Mouse (Mus musculus): ENCODE measurements around the gene Praf2.
"Not testable (repeated sequence)": the region's sequence is repeated elsewhere in the genome, so short reads cannot be mapped to it uniquely, and the experiment has no call there.

Praf2 gene

DNA sequence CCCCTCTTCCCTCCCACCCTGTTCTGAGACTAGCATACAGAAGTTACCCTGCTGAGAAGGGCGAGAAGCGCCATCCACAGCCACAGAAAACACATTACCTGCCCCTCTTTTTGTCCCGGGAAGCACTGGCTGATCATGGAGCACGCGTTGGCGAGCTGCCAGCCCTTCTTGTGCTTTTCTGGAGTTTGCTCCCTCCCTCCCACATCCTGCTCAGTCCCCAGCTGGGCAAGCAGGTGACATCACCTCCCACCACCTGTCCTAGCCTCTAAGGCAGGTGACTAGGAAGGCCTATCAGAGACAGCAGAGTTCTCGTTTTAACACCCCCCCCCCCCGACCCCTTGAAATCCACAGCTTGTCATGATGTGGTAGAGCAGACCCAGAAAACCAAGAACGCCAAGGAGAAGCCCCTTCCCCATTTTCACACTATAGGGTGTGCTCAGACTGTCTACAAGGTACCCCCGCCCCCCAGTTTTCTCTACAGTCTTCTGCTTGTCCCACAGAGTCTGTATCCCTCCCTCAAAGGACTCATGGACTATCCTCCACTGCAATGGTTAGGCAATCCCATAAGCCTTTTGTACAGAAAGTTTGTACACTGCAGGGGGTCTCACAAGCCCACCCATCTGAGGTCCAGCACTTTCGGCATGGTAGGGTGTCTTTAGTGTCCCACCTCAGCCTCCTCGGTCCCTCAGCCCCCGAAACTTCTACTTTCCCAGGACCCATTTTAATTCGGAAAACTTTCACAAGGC is 11.3 kb downstream of the Praf2 start:
- DNase-seq (ENCODE audit: low spot score): no peak

DNA sequence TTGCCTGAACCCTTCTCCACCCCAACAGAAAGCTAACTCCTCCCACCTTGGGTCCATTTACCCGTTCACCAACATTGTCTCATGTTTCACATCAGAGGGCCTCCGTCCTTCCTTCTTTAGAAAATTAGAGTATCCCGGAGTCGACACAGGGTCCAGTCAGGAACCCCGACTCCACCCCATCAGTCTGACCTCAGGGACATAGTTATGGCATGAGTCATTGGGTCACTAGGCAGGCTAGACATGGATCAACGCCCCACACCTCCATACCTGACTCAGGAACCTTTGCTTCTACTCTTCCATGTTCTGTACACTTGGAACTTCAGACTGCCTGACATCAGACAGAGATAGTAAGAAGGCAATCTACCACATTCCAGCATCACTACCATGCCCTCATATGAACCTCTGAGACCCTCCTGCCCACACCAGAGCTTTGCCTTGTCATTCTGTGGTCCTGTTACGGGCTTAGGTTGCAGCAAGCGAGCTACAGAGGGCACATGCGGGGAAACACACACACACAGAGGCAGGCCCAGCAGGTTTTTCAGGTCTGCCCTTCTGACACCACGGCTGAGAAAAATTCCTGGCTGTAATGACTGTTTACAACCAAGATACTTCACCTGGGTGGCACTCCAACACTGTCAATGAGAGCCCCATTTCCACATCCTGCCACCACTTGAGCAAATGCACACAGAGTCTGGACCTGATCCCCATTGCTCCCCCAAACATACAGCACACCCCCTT is 12.0 kb downstream of the Praf2 start:
- DNase-seq (ENCODE audit: low spot score): no peak

DNA sequence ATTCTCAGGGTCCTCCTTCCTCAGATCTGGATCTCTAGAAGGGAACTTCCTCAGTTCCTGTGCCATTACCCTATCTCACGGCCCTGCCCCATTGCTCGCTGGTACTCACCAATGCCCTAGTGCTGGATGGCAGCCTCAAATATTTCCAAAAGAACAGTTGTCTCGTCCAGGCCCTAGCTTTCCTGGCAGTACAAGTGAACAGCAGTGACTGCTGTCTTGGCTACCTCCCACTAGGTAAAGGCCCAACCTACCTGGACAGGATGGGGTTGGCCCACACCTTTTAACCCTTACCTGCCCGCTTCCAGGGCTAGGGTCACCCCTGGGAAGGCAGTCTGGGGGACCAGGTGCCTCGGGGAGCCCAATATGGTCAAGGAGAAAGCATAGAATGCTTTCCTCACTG is 12.9 kb downstream of the Praf2 start:
- DNase-seq (ENCODE audit: low spot score): no peak

GRCm38 (mm10) chrX:7743470-7743869 is 15.2 kb downstream of the Praf2 start:
- DNase-seq (ENCODE audit: low spot score): no peak

DNA sequence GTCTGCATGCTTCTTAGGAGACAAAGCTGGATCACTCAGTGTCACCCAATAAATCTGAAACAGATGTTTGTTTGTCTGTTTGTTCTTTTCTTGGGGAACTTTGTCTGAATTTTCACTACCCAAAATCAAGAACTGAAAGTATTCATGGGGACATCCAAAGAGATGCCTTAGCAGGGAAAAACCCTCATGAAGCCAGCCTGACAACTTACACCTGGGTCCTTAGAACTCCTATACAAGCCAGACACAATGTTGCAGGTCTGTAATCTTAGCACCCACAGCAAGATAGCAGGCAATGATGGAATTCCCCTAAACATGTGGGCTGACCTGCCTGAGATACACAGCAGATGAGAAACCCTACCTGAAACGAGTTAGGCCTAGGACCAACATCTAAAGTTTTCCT is 16.7 kb downstream of the Praf2 start:
- DNase-seq (ENCODE audit: low spot score): no peak

DNA sequence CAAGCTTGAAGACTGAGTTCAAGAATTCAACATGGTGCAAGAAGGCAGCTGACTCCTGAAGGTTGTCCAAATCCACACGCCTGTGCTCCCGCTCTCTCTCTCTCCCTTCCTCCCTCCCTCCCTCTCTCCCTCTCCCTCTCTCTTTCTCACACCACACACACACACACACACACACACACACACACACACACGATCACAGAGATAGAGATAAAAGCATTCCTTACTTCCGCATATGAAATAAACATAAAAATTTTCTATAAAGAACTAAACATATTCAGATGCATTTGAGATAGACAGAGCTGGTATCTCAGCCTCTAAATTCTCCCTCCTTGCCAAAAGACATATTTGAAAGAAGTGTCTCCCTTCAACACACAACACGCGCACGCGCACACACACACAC is 17.2 kb downstream of the Praf2 start:
- no peak for DNase-seq (ENCODE audit: low spot score)

- peak; percentile 37 for DNase-seq (ENCODE audit: low spot score)
Observed at GRCm38 (mm10) chrX:7750432-7751116, 22.3 kb downstream of the Praf2 start, which contains the start of gene Ccdc120. Gene Ccdc120, minus strand, starts transcription at chrX:7750905.

DNA sequence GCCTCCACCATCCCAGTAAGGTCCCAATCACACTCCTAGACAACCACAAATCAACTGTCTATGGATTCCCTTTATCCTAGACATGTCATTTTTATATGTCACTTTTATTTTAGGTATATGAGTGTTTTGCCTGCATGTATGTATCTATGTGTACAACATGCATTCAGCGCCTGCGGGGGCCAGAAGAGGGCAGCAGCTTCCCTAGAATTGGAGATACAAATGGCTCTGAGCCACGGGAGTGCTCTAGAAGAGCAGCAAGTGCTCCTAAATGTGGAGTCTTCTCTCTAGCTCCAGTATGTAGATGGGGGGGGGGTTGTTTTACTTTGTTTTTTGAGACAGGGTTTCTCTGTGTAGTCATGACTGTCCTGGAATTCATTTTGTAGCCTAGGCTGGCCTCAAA is 25.4 kb downstream of the Praf2 start:
- not testable (repeated sequence) for DNase-seq (ENCODE audit: low spot score)

GRCm38 (mm10) chrX:7762137-7762920 is 34.1 kb downstream of the Praf2 start, which contains the start of gene Tfe3:
Gene Tfe3, plus strand, starts transcription at chrX:7762560.
- DNase-seq (ENCODE audit: low spot score): peak; percentile 95

DNA sequence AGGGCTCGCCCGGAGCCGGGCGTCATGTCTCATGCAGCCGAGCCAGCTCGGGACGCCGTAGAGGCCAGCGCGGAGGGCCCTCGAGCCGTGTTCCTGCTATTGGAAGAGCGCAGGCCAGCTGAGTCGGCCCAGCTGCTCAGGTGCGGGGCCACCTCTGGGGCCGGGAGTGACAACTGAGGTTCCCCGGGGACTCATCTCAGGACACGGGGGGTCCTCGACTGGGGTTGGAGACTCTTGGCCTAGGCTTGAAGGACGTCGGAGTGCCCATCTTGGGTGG is 34.6 kb downstream of the Praf2 start:
- DNase-seq (ENCODE audit: low spot score): no peak

- DNase-seq (ENCODE audit: low spot score): no peak
Observed at GRCm38 (mm10) chrX:7763631-7764393, 35.6 kb downstream of the Praf2 start.

GRCm38 (mm10) chrX:7764657-7765280 is 36.5 kb downstream of the Praf2 start:
- no peak for DNase-seq (ENCODE audit: low spot score)

DNA sequence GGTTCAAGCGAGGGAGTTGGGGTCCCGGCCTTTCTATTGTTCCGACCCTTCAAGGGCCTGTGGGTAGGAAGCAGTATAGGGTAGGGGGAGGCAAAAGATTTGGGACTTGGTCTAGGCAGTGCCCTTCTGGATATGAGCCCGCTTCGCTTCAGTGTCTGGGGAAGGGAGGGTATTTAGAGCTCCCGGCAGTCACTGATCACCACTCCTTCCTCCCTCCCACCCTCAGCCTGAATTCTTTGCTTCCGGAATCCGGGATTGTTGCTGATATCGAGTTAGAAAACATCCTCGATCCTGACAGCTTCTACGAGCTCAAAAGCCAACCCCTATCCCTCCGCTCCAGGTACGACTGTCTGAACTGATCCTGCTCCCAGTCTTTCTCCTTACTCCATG is 37.0 kb downstream of the Praf2 start:
- DNase-seq (ENCODE audit: low spot score): no peak

GRCm38 (mm10) chrX:7765764-7766163 is 37.5 kb downstream of the Praf2 start:
- DNase-seq (ENCODE audit: low spot score): peak; percentile 77

DNA sequence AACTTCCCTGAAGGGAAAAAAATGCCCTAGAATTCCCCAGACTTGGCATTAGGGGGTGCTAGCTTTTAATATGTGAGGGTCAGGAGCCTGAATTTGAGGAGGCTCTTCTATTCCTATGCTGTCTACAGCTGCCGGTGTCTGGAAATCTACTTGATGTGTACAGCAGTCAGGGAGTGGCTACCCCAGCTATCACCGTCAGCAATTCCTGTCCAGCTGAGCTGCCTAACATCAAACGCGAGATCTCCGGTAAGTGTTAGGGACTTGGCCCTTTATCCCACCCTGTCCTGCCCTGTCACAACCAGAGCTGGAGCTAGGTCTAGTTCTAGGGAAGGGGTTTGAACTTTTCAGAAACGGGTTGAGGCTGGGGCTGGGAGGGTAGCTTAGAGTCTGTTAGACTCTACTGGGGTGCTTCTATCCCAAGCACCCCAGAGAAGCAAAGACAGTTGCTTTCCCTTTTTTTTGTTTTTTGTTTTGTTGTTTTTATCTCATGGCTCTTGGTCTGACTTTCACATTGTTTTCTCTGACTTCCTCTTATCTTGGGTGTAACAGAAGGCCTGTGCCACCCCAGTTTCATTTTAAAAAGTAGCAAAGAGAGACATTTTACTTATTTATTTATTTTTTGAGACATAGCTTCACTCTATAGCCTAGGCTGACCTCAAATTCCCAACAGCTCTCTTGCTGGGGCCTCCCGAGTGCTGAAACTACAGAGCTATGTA is 41.2 kb downstream of the Praf2 start:
- DNase-seq (ENCODE audit: low spot score): no peak

DNA sequence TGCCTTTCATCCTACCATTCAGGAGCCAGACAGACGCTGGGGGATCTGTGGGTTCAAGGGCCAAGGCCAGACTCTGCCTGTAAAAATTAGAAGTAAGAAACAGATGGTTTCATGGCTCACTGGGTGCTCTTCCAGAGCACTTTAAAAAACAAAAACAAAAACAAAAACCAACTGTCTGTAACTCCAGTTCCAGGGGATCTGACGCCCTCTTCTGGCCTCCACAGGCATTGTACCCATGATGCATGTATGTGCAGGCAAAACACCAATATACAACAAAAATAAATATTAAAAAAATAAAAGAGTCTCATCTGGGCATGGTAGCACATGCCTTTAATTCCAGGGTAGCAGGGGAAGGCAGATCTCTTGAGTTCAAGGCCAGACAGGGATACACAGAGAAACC is 44.5 kb downstream of the Praf2 start:
- no peak for DNase-seq (ENCODE audit: low spot score)

DNA sequence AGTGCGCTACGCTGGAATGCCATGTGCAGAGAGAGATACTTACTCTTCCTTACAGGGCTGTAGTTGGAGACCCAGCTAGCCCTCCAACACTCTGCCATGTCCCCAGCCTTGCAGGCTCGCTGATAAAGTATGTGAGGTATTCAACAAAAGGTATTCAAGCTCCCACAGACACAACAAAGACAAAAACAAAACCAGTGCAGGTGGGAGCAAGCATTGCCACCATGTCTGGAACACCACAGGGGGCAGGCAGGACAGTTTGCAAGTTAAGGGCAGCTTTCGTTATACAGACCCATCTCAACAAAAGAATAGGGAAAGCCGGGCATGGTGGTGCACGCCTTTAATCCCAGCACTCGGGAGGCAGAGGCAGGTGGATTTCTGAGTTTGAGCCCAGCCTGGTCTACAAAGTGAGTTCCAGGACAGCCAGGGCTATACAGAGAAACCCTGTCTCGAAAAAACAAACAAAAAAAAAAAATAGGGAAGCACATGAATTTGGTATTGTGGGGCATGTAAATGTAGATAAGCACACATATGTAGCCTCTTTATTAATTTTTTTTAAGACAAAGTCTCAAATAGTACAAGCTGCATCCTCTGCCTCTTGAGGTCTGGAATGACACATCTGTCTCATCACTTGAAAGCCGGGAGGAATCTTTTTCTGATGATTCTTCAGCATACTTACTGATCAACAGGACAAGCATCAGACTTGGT is 47.4 kb downstream of the Praf2 start:
- no peak for DNase-seq (ENCODE audit: low spot score)

GRCm38 (mm10) chrX:7776329-7777082 is 48.3 kb downstream of the Praf2 start:
- DNase-seq (ENCODE audit: low spot score): peak; percentile 40

All from adipocyte (in vitro differentiated cells).